Mouse (Mus musculus) right cerebral cortex, postnatal 25 days (tissue): Measurements from ENCODE around the gene Dnah14.

Experiments used
- DNase-seq: peaks from one replicate; pipeline ENCODE4 v3.0.0; 2022

Dnah14 gene

GRCm38 (mm10) chr1:181860659-181861058 is 284.3 kb downstream of the Dnah14 start:
- no peak for DNase-seq

GRCm38 (mm10) chr1:181861181-181861902 is 285.0 kb downstream of the Dnah14 start:
- DNase-seq = no peak

- DNase-seq = no peak
Measured at GRCm38 (mm10) chr1:181862676-181863374, 286.5 kb downstream of the Dnah14 start.

GRCm38 (mm10) chr1:181863431-181863830 is 287.1 kb downstream of the Dnah14 start:
- no peak for DNase-seq
